Mouse (Mus musculus): ENCODE results near the gene Ly75. TPM values are rescaled to one million over a fixed set of nuclear protein-coding genes. Genes with fewer than 3 reads are reported as not detected.

Ly75 gene
- polyA plus RNA-seq, 1 experiment from 2014 or later = 8.5 TPM

- Histone ChIP-seq H3K27ac (ENCODE audit: low read depth, low read length) (no peak overlapping the region), H3K4me3 (ENCODE audit: low read depth, low read length) (no peak overlapping the region), H3K9ac (ENCODE audit: low read depth, low read length) (no peak overlapping the region), H3K9me3 (ENCODE audit: control insufficient read depth, low read length) (no peaks in the 10 kb centered on the region), H3K4me1 (replicated peaks; ENCODE audit: control insufficient read depth, insufficient read depth, low read length) (no peaks in the 10 kb centered on the region), H3K27me3 (replicated peaks; ENCODE audit: control insufficient read depth, insufficient read depth, low read length) (no peaks in the 10 kb centered on the region), H3K36me3 (ENCODE audit: control insufficient read depth, insufficient read depth, low read length) (no peaks in the 10 kb centered on the region), H3K4me2 (no peak overlapping the region)
- ATAC-seq (replicated peaks; ENCODE audit: low FRiP score) (no peak), DNase-seq (ENCODE audit: low spot score) (no peak)
- WGBS = 78% methylated on average over 5 of the region's 5 CpGs
Observed at GRCm38 (mm10) chr2:60365820-60366610, 17.1 kb downstream of the Ly75 start.

DNA sequence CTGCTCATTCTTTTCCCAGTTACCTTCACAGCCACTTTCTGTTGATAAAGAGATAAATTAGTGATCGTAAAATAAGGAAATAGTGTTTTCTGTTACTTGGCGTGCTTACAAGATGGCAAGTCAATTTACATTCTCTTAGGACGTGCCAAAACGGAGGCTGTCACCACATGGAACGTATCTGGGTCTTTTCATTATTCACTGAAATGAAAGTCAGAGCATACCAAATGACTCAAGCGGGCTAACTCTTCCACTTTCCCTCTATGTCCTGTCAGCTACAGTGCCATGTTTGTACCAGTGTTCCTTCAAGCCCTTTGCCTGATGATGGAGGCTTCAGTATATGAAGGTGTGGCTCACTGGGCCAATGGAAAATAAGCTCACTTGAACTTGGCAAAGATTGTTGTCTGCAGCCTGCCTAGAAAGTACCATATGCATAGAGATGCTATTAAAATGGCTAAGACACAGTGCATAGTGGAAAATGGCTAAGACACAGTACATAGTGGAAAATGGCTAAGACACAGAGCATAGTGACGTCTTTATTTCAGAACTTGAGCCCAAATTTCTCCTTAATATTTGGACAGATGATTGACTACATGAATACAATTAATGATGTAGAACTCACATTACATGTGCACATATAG, 17.8 kb downstream of the Ly75 start:
- 86% methylated on average over 7 of the region's 7 CpGs for WGBS
- Histone ChIP-seq H3K27ac (ENCODE audit: low read depth, low read length) (no peak overlapping the region), H3K27me3 (replicated peaks; ENCODE audit: control insufficient read depth, insufficient read depth, low read length) (no peaks in the 10 kb centered on the region), H3K4me1 (replicated peaks; ENCODE audit: control insufficient read depth, insufficient read depth, low read length) (no peaks in the 10 kb centered on the region), H3K9me3 (ENCODE audit: control insufficient read depth, low read length) (no peaks in the 10 kb centered on the region), H3K4me2 (no peak overlapping the region), H3K9ac (ENCODE audit: low read depth, low read length) (no peak overlapping the region), H3K4me3 (ENCODE audit: low read depth, low read length) (no peak overlapping the region), H3K36me3 (ENCODE audit: control insufficient read depth, insufficient read depth, low read length) (no peaks in the 10 kb centered on the region)
- ATAC-seq (replicated peaks; ENCODE audit: low FRiP score) (no peak), DNase-seq (ENCODE audit: low spot score) (no peak)

- H3K27ac ChIP-seq (ENCODE audit: low read depth, low read length) = no peak overlapping the region
- no peak for ATAC-seq (replicated peaks; ENCODE audit: low FRiP score)
- no peaks in the 10 kb centered on the region for H3K9me3 ChIP-seq (ENCODE audit: control insufficient read depth, low read length)
- no peak overlapping the region for H3K4me2 ChIP-seq
- H3K4me1 ChIP-seq (replicated peaks; ENCODE audit: control insufficient read depth, insufficient read depth, low read length) = no peaks in the 10 kb centered on the region
- no peak overlapping the region for H3K4me3 ChIP-seq (ENCODE audit: low read depth, low read length)
- no peaks in the 10 kb centered on the region for H3K36me3 ChIP-seq (ENCODE audit: control insufficient read depth, insufficient read depth, low read length)
- 76% methylated on average over 6 of the region's 6 CpGs for WGBS
- H3K9ac ChIP-seq (ENCODE audit: low read depth, low read length) = no peak overlapping the region
- H3K27me3 ChIP-seq (replicated peaks; ENCODE audit: control insufficient read depth, insufficient read depth, low read length) = no peaks in the 10 kb centered on the region
- DNase-seq (ENCODE audit: low spot score) = no peak
Observed at GRCm38 (mm10) chr2:60362146-60362545, 21.0 kb downstream of the Ly75 start.

DNA sequence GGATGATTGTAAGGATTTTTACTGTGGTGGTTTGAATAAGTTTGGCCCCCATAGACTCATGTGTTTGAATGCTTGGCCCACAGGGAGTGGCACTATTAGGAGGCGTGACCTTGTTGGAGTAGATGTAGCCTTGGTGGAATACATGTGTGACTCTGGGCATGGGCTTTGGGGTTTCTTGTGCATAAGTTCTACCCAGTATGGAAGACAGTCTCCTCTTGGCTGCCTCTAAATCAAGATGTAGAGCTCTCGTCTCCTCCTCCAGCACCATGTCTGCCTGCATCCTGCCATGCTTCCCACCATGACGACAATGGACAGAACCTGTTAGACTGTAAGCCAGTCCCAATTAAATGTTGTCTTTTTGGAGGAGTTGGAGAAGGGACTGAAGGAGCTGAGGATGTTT, 23.3 kb downstream of the Ly75 start:
- H3K4me3 ChIP-seq (ENCODE audit: low read depth, low read length) = no peak overlapping the region
- peaks cover under 1% of the 10 kb centered on the region; the same call in 1 of the 2 replicates for H3K4me1 ChIP-seq (replicated peaks; ENCODE audit: control insufficient read depth, insufficient read depth, low read length)
- 92% methylated on average over 3 of the region's 3 CpGs for WGBS
- no peaks in the 10 kb centered on the region for H3K27me3 ChIP-seq (replicated peaks; ENCODE audit: control insufficient read depth, insufficient read depth, low read length)
- no peak overlapping the region for H3K4me2 ChIP-seq
- no peak overlapping the region for H3K9ac ChIP-seq (ENCODE audit: low read depth, low read length)
- no peaks in the 10 kb centered on the region for H3K36me3 ChIP-seq (ENCODE audit: control insufficient read depth, insufficient read depth, low read length)
- DNase-seq (ENCODE audit: low spot score) (no peak), ATAC-seq (replicated peaks; ENCODE audit: low FRiP score) (no peak)
- H3K27ac ChIP-seq (ENCODE audit: low read depth, low read length) = no peak overlapping the region
- H3K9me3 ChIP-seq (ENCODE audit: control insufficient read depth, low read length) = no peaks in the 10 kb centered on the region

GRCm38 (mm10) chr2:60355388-60355683, 27.8 kb downstream of the Ly75 start:
- ATAC-seq (replicated peaks; ENCODE audit: low FRiP score) = no peak
- Histone ChIP-seq H3K4me2 (peak overlapping the region; percentile 26; the same call in 1 of the 2 replicates), H3K27me3 (replicated peaks; ENCODE audit: control insufficient read depth, insufficient read depth, low read length) (no peaks in the 10 kb centered on the region), H3K36me3 (ENCODE audit: control insufficient read depth, insufficient read depth, low read length) (no peaks in the 10 kb centered on the region), H3K9me3 (ENCODE audit: control insufficient read depth, low read length) (no peaks in the 10 kb centered on the region), H3K4me1 (replicated peaks; ENCODE audit: control insufficient read depth, insufficient read depth, low read length) (peaks cover 3% of the 10 kb centered on the region; the same call in 1 of the 2 replicates), H3K27ac (ENCODE audit: low read depth, low read length) (no peak overlapping the region), H3K4me3 (ENCODE audit: low read depth, low read length) (no peak overlapping the region), H3K9ac (ENCODE audit: low read depth, low read length) (no peak overlapping the region)
- DNase-seq (ENCODE audit: low spot score) = no peak
- WGBS = 49% methylated on average over 3 of the region's 3 CpGs

GRCm38 (mm10) chr2:60354541-60355387, 28.3 kb downstream of the Ly75 start:
- H3K27ac ChIP-seq (ENCODE audit: low read depth, low read length) = no peak overlapping the region
- H3K4me3 ChIP-seq (ENCODE audit: low read depth, low read length) = no peak overlapping the region
- no peaks in the 10 kb centered on the region for H3K27me3 ChIP-seq (replicated peaks; ENCODE audit: control insufficient read depth, insufficient read depth, low read length)
- ATAC-seq (replicated peaks; ENCODE audit: low FRiP score) (no peak), DNase-seq (ENCODE audit: low spot score) (no peak)
- H3K4me1 ChIP-seq (replicated peaks; ENCODE audit: control insufficient read depth, insufficient read depth, low read length) = peaks cover 3% of the 10 kb centered on the region; the same call in 1 of the 2 replicates
- no peak overlapping the region for H3K9ac ChIP-seq (ENCODE audit: low read depth, low read length)
- no peaks in the 10 kb centered on the region for H3K9me3 ChIP-seq (ENCODE audit: control insufficient read depth, low read length)
- H3K36me3 ChIP-seq (ENCODE audit: control insufficient read depth, insufficient read depth, low read length) = no peaks in the 10 kb centered on the region
- 66% methylated on average over 18 of the region's 18 CpGs for WGBS
- peak overlapping the region; percentile 26; the same call in 1 of the 2 replicates for H3K4me2 ChIP-seq

- ATAC-seq (replicated peaks; ENCODE audit: low FRiP score) (no peak), DNase-seq (ENCODE audit: low spot score) (no peak)
- H3K27me3 ChIP-seq (replicated peaks; ENCODE audit: control insufficient read depth, insufficient read depth, low read length) = no peaks in the 10 kb centered on the region
- H3K27ac ChIP-seq (ENCODE audit: low read depth, low read length) = no peak overlapping the region
- no peaks in the 10 kb centered on the region for H3K9me3 ChIP-seq (ENCODE audit: control insufficient read depth, low read length)
- H3K4me3 ChIP-seq (ENCODE audit: low read depth, low read length) = no peak overlapping the region
- H3K4me2 ChIP-seq = no peak overlapping the region
- H3K4me1 ChIP-seq (replicated peaks; ENCODE audit: control insufficient read depth, insufficient read depth, low read length) = peaks cover 3% of the 10 kb centered on the region; the same call in 1 of the 2 replicates
- 82% methylated on average over 5 of the region's 5 CpGs for WGBS
- H3K36me3 ChIP-seq (ENCODE audit: control insufficient read depth, insufficient read depth, low read length) = no peaks in the 10 kb centered on the region; the same call in 1 of the 2 replicates
- no peak overlapping the region for H3K9ac ChIP-seq (ENCODE audit: low read depth, low read length)
Observed at GRCm38 (mm10) chr2:60352296-60352695, 30.8 kb downstream of the Ly75 start.

DNA sequence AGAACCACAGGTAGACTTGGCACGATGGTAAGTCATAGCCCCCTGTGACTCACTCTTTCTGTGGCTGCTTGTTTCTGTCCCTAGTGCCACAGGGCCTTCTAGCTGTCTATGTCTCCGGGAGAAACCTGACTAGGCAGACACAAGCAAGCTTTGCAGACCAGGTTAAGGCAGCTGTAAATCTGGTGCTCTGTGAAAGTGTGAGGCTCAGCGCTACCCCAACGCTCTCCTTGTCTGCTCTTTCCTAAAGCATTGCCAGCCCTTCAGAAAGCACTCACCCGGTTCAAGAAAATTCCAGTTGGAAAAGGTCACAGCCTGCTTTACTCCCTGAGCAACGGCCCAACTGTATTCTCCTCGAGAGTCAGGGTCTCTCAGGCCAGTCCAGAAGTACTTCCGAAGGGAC, 31.3 kb downstream of the Ly75 start:
- no peak for DNase-seq (ENCODE audit: low spot score)
- no peak overlapping the region for H3K27ac ChIP-seq (ENCODE audit: low read depth, low read length)
- 80% methylated on average over 8 of the region's 8 CpGs for WGBS
- ATAC-seq (replicated peaks; ENCODE audit: low FRiP score) = no peak
- H3K9ac ChIP-seq (ENCODE audit: low read depth, low read length) = no peak overlapping the region
- peaks cover 3% of the 10 kb centered on the region; the same call in 1 of the 2 replicates for H3K4me1 ChIP-seq (replicated peaks; ENCODE audit: control insufficient read depth, insufficient read depth, low read length)
- H3K27me3 ChIP-seq (replicated peaks; ENCODE audit: control insufficient read depth, insufficient read depth, low read length) = no peaks in the 10 kb centered on the region
- H3K36me3 ChIP-seq (ENCODE audit: control insufficient read depth, insufficient read depth, low read length) = no peaks in the 10 kb centered on the region; the same call in 1 of the 2 replicates
- H3K4me2 ChIP-seq = no peak overlapping the region
- H3K4me3 ChIP-seq (ENCODE audit: low read depth, low read length) = no peak overlapping the region
- H3K9me3 ChIP-seq (ENCODE audit: control insufficient read depth, low read length) = no peaks in the 10 kb centered on the region
